Mouse (Mus musculus): ENCODE results near the gene Mllt3. TPM values are rescaled to one million over a fixed set of nuclear protein-coding genes. Genes with fewer than 3 reads are reported as not detected.

Mllt3 gene
- polyA plus RNA-seq, 1 experiment from 2014 or later, result 43.6 TPM

DNA sequence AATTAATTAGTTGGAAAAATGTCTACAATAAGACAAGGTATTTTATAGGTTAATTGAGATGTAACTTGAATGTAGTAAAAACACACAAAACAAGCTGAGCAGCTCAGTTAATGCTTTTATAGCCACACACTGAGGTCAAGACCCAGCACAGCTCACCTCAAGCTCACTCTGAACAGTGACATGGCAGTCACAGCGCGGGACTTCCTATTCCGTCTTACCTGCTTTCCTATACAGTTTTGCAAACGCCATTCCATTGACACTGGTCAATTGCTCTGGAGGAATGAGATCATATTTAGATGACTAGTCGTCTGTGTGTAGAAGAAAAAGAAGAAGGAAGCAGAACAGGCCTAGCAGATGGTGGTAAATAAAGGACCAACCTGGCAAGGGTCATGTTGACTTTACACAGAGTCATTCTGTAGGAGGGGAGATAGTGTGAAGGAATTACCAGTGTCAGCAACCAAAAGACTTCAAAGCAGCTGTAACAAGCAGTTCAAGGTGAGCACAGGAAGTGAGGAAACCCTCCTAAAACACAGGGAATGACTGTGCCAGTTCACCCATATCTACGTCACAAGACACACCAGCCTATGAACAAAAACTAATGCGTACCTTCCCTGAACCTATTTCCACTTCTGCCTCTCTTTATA, 217.6 kb downstream of the Mllt3 start:
- no peak overlapping the region for H3K4me2 ChIP-seq
- no peak overlapping the region for H3K4me3 ChIP-seq (ENCODE audit: low read depth, low read length)
- ATAC-seq (ENCODE audit: insufficient read depth) (0 out of 2 replicates have a peak, but pooled peaks have one; percentile 14), DNase-seq (no peak)
- no peak overlapping the region for H3K9ac ChIP-seq
- H3K4me1 ChIP-seq (ENCODE audit: insufficient read depth), result no peaks in the 10 kb centered on the region
- no peaks in the 10 kb centered on the region for H3K36me3 ChIP-seq (ENCODE audit: insufficient read depth)
- 63% methylated on average over 7 of the region's 7 CpGs for WGBS
- TF ChIP-seq CTCF (IDR thresholded peaks at IDR 0.05; ENCODE audit: low read depth), result no peak
- no peaks in the 10 kb centered on the region for H3K9me3 ChIP-seq (ENCODE audit: low read depth, low read length)
- no peak overlapping the region for H3K27ac ChIP-seq (ENCODE audit: low read depth)
- H3K27me3 ChIP-seq (ENCODE audit: insufficient read depth, low read length), result no peaks in the 10 kb centered on the region

GRCm38 (mm10) chr4:87811899-87812298, 221.3 kb downstream of the Mllt3 start:
- Histone ChIP-seq H3K27ac (ENCODE audit: low read depth) (no peak overlapping the region), H3K9me3 (ENCODE audit: low read depth, low read length) (no peaks in the 10 kb centered on the region), H3K4me1 (ENCODE audit: insufficient read depth) (0 out of 2 replicates have a peak, but pooled peaks cover 6% of the 10 kb centered on the region), H3K27me3 (ENCODE audit: insufficient read depth, low read length) (no peaks in the 10 kb centered on the region), H3K36me3 (ENCODE audit: insufficient read depth) (no peaks in the 10 kb centered on the region), H3K4me3 (ENCODE audit: low read depth, low read length) (no peak overlapping the region), H3K9ac (no peak overlapping the region), H3K4me2 (no peak overlapping the region)
- 70% methylated on average over 2 of the region's 2 CpGs for WGBS
- no peak for TF ChIP-seq CTCF (IDR thresholded peaks at IDR 0.05; ENCODE audit: low read depth)
- DNase-seq (no peak), ATAC-seq (ENCODE audit: insufficient read depth) (no peak)

DNA sequence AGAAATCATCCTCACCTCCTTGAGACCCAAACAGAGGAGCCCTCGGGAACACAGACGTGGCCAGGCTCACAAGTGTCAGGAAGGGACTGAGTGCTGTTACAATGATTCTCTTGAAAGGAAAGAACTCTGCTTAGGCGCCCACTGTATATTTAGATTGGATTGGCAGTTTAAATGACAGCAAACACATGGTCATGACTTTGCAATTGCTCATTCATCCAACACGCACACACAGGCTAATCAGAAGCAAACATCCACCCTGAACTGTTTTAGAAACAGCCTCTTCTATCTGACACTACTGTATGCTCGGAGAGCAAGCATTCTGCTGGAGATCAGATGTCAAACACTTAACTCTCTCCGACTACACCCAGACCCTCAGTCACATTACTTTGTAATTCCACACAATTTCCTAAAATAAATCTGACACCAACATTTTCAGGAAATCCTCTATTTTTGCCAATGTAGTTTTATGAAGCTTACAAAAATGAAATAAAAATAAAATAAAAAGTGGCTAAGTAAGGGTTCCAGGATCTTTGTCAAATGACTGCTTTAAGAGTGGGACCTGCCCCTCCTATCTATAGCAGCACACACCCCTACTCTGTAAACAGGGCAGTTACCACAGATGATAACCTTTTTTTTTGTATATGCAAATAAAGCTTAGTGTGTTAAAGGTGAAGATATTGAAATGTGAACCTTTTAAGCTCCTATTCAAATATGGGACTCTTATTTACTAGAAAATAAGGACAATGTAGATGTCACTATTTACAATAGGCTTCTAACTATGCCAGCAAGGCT, 226.8 kb downstream of the Mllt3 start:
- Histone ChIP-seq H3K4me3 (ENCODE audit: low read depth, low read length) (no peak overlapping the region), H3K9me3 (ENCODE audit: low read depth, low read length) (no peaks in the 10 kb centered on the region), H3K36me3 (ENCODE audit: insufficient read depth) (no peaks in the 10 kb centered on the region), H3K27me3 (ENCODE audit: insufficient read depth, low read length) (no peaks in the 10 kb centered on the region), H3K4me1 (ENCODE audit: insufficient read depth) (peaks cover 22% of the 10 kb centered on the region), H3K4me2 (peak overlapping the region; percentile 31; the same call in 1 of the 2 replicates), H3K9ac (no peak overlapping the region), H3K27ac (ENCODE audit: low read depth) (peak overlapping the region; percentile 72)
- DNase-seq, result peak; percentile 77
- peak; percentile 93 for ATAC-seq (ENCODE audit: insufficient read depth)
- TF ChIP-seq CTCF (IDR thresholded peaks at IDR 0.05; ENCODE audit: low read depth), result no peak
- 5% methylated on average over 6 of the region's 6 CpGs for WGBS

- H3K27ac ChIP-seq (ENCODE audit: low read depth), result 0 out of 2 replicates have a peak overlapping the region, but pooled peaks have one; percentile 30
- no peaks in the 10 kb centered on the region for H3K9me3 ChIP-seq (ENCODE audit: low read depth, low read length)
- no peaks in the 10 kb centered on the region for H3K36me3 ChIP-seq (ENCODE audit: insufficient read depth)
- WGBS, result 34% methylated on average over 3 of the region's 3 CpGs
- no peak for DNase-seq
- H3K4me1 ChIP-seq (ENCODE audit: insufficient read depth), result peaks cover 26% of the 10 kb centered on the region
- no peak overlapping the region; the same call in 1 of the 2 replicates for H3K4me3 ChIP-seq (ENCODE audit: low read depth, low read length)
- H3K27me3 ChIP-seq (ENCODE audit: insufficient read depth, low read length), result no peaks in the 10 kb centered on the region
- H3K4me2 ChIP-seq, result peak overlapping the region; percentile 12; the same call in 1 of the 2 replicates
- no peak for TF ChIP-seq CTCF (IDR thresholded peaks at IDR 0.05; ENCODE audit: low read depth)
- no peak for ATAC-seq (ENCODE audit: insufficient read depth)
- H3K9ac ChIP-seq, result no peak overlapping the region; the same call in 1 of the 2 replicates
Measured at GRCm38 (mm10) chr4:87804576-87804975, 228.6 kb downstream of the Mllt3 start.

DNA sequence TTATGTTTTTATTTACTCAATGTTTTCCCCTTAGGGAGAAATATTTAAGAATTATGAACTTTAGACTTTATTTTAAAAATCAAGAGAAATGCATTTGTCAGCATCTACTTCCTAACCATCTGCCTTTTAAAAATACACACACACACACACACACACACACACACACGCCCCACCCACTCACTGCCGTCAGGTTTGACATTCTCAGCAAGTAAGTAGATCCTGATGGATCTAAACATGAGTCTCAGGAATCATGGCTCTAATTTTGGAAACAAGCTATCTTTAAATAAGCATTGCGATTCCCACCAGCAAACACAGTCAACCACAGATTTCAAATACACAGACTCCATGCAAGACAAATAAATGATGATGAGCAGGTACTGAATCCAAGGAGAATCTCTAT, 229.9 kb downstream of the Mllt3 start:
- no peaks in the 10 kb centered on the region for H3K36me3 ChIP-seq (ENCODE audit: insufficient read depth)
- ATAC-seq (ENCODE audit: insufficient read depth), result no peak
- no peak overlapping the region for H3K9ac ChIP-seq
- no peak overlapping the region for H3K4me2 ChIP-seq
- TF ChIP-seq CTCF (IDR thresholded peaks at IDR 0.05; ENCODE audit: low read depth), result no peak
- no peaks in the 10 kb centered on the region for H3K27me3 ChIP-seq (ENCODE audit: insufficient read depth, low read length)
- no peak overlapping the region for H3K27ac ChIP-seq (ENCODE audit: low read depth)
- WGBS, result 70% methylated on average over 3 of the region's 3 CpGs
- no peak overlapping the region for H3K4me3 ChIP-seq (ENCODE audit: low read depth, low read length)
- no peak for DNase-seq
- H3K4me1 ChIP-seq (ENCODE audit: insufficient read depth), result peaks cover 26% of the 10 kb centered on the region
- no peaks in the 10 kb centered on the region for H3K9me3 ChIP-seq (ENCODE audit: low read depth, low read length)

DNA sequence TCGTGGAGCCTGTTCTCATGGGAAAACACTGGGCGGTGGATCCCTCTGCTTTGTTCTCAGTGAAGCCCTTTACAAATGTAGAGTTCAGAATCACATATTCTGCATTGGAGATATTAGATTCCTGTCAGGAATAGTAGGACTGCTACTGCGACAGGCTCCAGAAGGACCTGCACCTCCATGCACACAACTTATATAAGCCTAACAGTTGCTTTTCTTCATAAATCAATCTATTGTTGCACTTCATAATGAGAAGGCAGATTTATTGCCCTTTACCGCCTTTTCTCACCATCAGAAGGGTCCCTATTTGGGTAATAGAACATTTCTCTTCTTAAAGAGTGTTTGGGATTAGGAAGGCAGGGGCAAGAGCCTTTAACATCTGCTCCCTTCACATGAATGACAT, 231.0 kb downstream of the Mllt3 start:
- Histone ChIP-seq H3K36me3 (ENCODE audit: insufficient read depth) (no peaks in the 10 kb centered on the region), H3K27ac (ENCODE audit: low read depth) (no peak overlapping the region), H3K9me3 (ENCODE audit: low read depth, low read length) (no peaks in the 10 kb centered on the region), H3K9ac (no peak overlapping the region), H3K4me1 (ENCODE audit: insufficient read depth) (peaks cover 22% of the 10 kb centered on the region), H3K4me3 (ENCODE audit: low read depth, low read length) (no peak overlapping the region), H3K4me2 (no peak overlapping the region), H3K27me3 (ENCODE audit: insufficient read depth, low read length) (no peaks in the 10 kb centered on the region)
- ATAC-seq (ENCODE audit: insufficient read depth) (no peak), DNase-seq (no peak)
- no peak for TF ChIP-seq CTCF (IDR thresholded peaks at IDR 0.05; ENCODE audit: low read depth)
- WGBS, result 46% methylated on average over 4 of the region's 4 CpGs

GRCm38 (mm10) chr4:87801332-87801731, 231.8 kb downstream of the Mllt3 start:
- H3K27ac ChIP-seq (ENCODE audit: low read depth), result no peak overlapping the region
- no peak overlapping the region for H3K9ac ChIP-seq
- no peak for DNase-seq
- WGBS, result 66% methylated on average over 3 of the region's 3 CpGs
- H3K9me3 ChIP-seq (ENCODE audit: low read depth, low read length), result no peaks in the 10 kb centered on the region
- TF ChIP-seq CTCF (IDR thresholded peaks at IDR 0.05; ENCODE audit: low read depth), result no peak
- no peak for ATAC-seq (ENCODE audit: insufficient read depth)
- no peaks in the 10 kb centered on the region for H3K27me3 ChIP-seq (ENCODE audit: insufficient read depth, low read length)
- no peak overlapping the region for H3K4me2 ChIP-seq
- no peak overlapping the region for H3K4me3 ChIP-seq (ENCODE audit: low read depth, low read length)
- peaks cover 16% of the 10 kb centered on the region for H3K4me1 ChIP-seq (ENCODE audit: insufficient read depth)
- H3K36me3 ChIP-seq (ENCODE audit: insufficient read depth), result no peaks in the 10 kb centered on the region

Data from lung, embryonic 14.5 days (tissue).